Mouse (Mus musculus): ENCODE data around the gene Pfkp.

DNA sequence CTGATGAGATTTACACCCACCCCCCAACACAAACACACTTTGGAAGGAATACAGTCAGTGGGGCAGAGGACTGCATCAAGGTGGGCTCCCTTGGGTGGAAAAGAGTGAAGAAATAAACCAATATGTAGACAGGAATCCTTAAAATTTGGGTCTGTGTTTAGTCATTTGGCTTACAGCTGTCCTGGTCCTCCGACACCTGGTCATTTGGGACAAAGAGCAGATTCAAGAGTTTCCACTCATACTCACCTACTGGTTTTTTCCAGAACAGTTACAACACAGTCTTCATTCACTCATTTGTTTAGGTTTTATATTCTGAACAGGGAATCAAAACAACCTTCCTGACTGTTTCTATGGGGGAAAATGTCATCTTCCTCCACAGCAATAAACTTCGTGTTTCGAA is 9.6 kb downstream of the Pfkp start:
- TF ChIP-seq MEF2A (IDR thresholded peaks at IDR 0.05; ENCODE audit: extremely low read depth, insufficient replicate concordance, low read depth, low read length, poor library complexity, severe bottlenecking) (no peak), CTCF (IDR thresholded peaks at IDR 0.05 in 2 of 3, conservative IDR thresholded peaks at IDR 0.05 in 1 of 3; ENCODE audit: control insufficient read depth in 1 of 3, insufficient read depth in 1 of 3, low read depth in 2 of 3, low read length in 3 of 3, poor library complexity in 1 of 3, severe bottlenecking in 1 of 3) (no peak), POLR2AphosphoS5 (IDR thresholded peaks at IDR 0.05; ENCODE audit: borderline replicate concordance, low read depth, low read length) (no peak), NELFE (IDR thresholded peaks at IDR 0.05; ENCODE audit: low read depth, low read length) (no peak), ELF1 (IDR thresholded peaks at IDR 0.05; ENCODE audit: low read depth, low read length) (no peak), POLR2A (IDR thresholded peaks at IDR 0.05; ENCODE audit: control insufficient read depth in 1 of 2, insufficient read depth in 1 of 2, low read depth in 1 of 2, low read length in 2 of 2, poor library complexity in 1 of 2) (no peak), GATA1 (IDR thresholded peaks at IDR 0.05; ENCODE audit: low read depth, low read length) (no peak), MYC (IDR thresholded peaks at IDR 0.05; ENCODE audit: low read depth, low read length) (no peak), USF2 (IDR thresholded peaks at IDR 0.05; ENCODE audit: borderline replicate concordance in 1 of 2, insufficient read depth in 1 of 2, low read depth in 1 of 2, low read length in 2 of 2) (no peak)
